Mouse (Mus musculus): ENCODE data around the gene Myoz2. TPM values are rescaled to one million over a fixed set of nuclear protein-coding genes. Genes with fewer than 3 reads are reported as not detected.

Gene Myoz2
- polyA plus RNA-seq (2012; rRNA removed), result 1.5 and 13.5 TPM in 2 replicates

DNA sequence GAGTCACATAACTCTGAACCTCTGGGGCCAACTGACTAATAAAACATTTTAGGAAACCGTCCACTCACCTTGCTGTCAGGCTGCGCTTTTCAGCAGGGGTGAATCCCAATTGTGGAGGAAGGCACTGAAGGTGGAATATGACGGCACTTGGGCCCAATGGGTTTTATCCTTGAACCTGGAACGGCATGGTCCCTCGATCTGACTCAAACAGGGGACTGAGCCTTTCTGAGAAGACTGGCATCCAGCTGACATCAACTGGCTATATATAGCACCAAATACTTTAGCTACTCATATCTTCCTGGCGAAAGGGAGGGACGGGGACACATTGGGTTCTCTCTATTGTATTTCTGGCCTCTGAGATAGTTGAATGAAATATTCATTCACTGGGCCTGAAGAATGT, at the start of gene Myoz2:
Gene Myoz2 (minus strand): TSS at position 264 of the 400 bp plus-strand sequence.
- no peaks in the 10 kb centered on the region for H3K36me3 ChIP-seq (ENCODE audit: control insufficient read depth, insufficient read depth, low read length)
- no peak within 1 kb of the TSS for H3K27ac ChIP-seq (ENCODE audit: control insufficient read depth, insufficient read depth, low read length)
- H3K27me3 ChIP-seq (ENCODE audit: control insufficient read depth, insufficient read depth, low read length), result no peaks in the 10 kb centered on the region
- no peak for DNase-seq
- H3K4me3 ChIP-seq (ENCODE audit: control insufficient read depth, insufficient read depth, low read length), result no peak within 1 kb of the TSS
- WGBS, result 95% methylated on average over 7 of the region's 7 CpGs
- TF ChIP-seq CTCF (IDR thresholded peaks at IDR 0.05; ENCODE audit: borderline replicate concordance, control insufficient read depth, extremely low read depth, insufficient read depth, low read length, poor library complexity) (no peak), POLR2A (IDR thresholded peaks at IDR 0.05; ENCODE audit: control insufficient read depth, extremely low read depth, insufficient read depth, low read length, poor library complexity) (no peak)
- no peaks in the 10 kb centered on the region for H3K4me1 ChIP-seq (replicated peaks; ENCODE audit: control insufficient read depth, insufficient read depth, low read length)

DNA sequence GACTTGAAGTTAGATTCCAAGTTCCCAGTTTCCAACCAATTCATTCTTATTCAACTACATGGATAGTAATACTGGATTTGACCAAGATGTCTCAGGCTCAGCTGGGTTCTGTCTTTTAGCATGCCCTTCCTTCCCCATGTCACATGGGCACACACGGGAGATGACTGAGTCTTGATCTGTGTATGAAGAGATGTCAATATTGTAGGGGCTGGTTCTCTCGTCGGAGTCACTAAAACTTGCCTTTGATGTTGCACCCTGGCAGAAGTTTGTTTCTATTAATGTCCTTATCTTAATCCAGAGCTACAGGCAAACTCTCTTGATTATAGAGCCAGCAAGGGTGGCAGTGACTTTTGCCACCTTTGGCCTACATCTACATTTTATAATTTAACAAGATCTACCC, 46.9 kb upstream of the Myoz2 start:
- no peak for DNase-seq
- no peaks in the 10 kb centered on the region for H3K4me1 ChIP-seq (replicated peaks; ENCODE audit: control insufficient read depth, insufficient read depth, low read length)
- H3K27me3 ChIP-seq (ENCODE audit: control insufficient read depth, insufficient read depth, low read length), result no peaks in the 10 kb centered on the region
- H3K4me3 ChIP-seq (ENCODE audit: control insufficient read depth, insufficient read depth, low read length), result no peak overlapping the region
- H3K36me3 ChIP-seq (ENCODE audit: control insufficient read depth, insufficient read depth, low read length), result no peaks in the 10 kb centered on the region
- no peak overlapping the region for H3K27ac ChIP-seq (ENCODE audit: control insufficient read depth, insufficient read depth, low read length)
- 86% methylated on average over 3 of the region's 3 CpGs for WGBS
- TF ChIP-seq POLR2A (IDR thresholded peaks at IDR 0.05; ENCODE audit: control insufficient read depth, extremely low read depth, insufficient read depth, low read length, poor library complexity) (no peak), CTCF (IDR thresholded peaks at IDR 0.05; ENCODE audit: borderline replicate concordance, control insufficient read depth, extremely low read depth, insufficient read depth, low read length, poor library complexity) (no peak)

DNA sequence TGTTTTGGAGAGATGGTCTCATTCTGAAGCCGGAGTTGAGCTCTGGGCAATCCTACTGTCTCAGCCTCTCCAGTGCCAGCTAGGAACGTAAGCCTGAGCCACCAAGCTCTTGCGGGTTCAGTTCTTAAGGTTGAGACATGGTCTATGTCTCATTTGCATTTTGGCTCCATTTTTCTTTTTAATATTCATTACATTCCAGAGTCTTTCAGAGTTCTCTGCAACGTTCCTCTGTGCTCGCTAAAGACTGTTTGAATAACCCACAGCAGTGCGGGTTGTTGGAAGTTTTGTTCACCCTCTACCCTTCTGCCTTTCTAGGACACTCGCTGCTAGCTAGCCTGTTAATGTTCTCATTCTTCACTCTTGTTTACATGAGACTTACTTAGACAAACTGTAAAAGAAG, 46.1 kb upstream of the Myoz2 start:
- no peaks in the 10 kb centered on the region for H3K36me3 ChIP-seq (ENCODE audit: control insufficient read depth, insufficient read depth, low read length)
- 93% methylated on average over 7 of the region's 7 CpGs for WGBS
- TF ChIP-seq CTCF (IDR thresholded peaks at IDR 0.05; ENCODE audit: borderline replicate concordance, control insufficient read depth, extremely low read depth, insufficient read depth, low read length, poor library complexity) (no peak), POLR2A (IDR thresholded peaks at IDR 0.05; ENCODE audit: control insufficient read depth, extremely low read depth, insufficient read depth, low read length, poor library complexity) (no peak)
- no peak overlapping the region for H3K4me3 ChIP-seq (ENCODE audit: control insufficient read depth, insufficient read depth, low read length)
- DNase-seq, result no peak
- H3K27ac ChIP-seq (ENCODE audit: control insufficient read depth, insufficient read depth, low read length), result no peak overlapping the region
- no peaks in the 10 kb centered on the region for H3K27me3 ChIP-seq (ENCODE audit: control insufficient read depth, insufficient read depth, low read length)
- H3K4me1 ChIP-seq (replicated peaks; ENCODE audit: control insufficient read depth, insufficient read depth, low read length), result no peaks in the 10 kb centered on the region

DNA sequence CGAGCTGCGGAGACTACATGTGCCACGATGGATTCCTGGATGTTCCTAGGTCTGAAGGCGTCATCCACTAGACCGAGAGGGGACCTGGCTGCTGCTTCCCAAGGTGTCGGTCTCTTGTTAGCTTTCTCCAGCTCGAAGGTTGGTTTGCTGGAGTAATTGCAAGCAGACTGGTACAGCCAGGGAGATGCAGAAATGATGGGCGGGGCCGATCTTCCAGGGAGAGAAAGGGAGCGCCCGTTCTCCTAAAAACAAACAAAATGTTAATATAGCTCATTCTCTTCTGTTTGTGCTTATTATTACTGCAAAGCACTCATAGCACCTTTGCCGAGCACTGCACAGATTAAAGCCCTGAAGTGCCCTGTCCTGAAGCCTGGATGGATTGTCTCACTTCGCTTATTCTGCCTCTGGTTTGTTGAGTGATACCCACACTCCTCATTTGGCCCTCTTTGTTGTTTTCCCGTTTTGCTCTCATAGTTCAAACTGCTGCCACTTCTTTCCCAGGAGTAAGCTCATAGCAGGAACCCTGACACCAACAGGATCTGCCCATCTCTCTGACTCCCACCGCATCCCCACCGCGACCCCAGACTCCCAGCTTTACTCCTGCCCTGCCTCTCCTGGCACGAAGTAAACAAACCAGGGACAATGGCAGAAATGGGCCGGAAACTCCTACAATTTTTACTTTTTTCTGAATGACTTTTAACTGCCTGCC, 45.4 kb upstream of the Myoz2 start:
- TF ChIP-seq CTCF (IDR thresholded peaks at IDR 0.05; ENCODE audit: borderline replicate concordance, control insufficient read depth, extremely low read depth, insufficient read depth, low read length, poor library complexity) (no peak), POLR2A (IDR thresholded peaks at IDR 0.05; ENCODE audit: control insufficient read depth, extremely low read depth, insufficient read depth, low read length, poor library complexity) (no peak)
- Histone ChIP-seq H3K27me3 (ENCODE audit: control insufficient read depth, insufficient read depth, low read length) (no peaks in the 10 kb centered on the region), H3K36me3 (ENCODE audit: control insufficient read depth, insufficient read depth, low read length) (no peaks in the 10 kb centered on the region), H3K4me3 (ENCODE audit: control insufficient read depth, insufficient read depth, low read length) (no peak overlapping the region), H3K27ac (ENCODE audit: control insufficient read depth, insufficient read depth, low read length) (no peak overlapping the region; the same call in 1 of the 2 replicates), H3K4me1 (replicated peaks; ENCODE audit: control insufficient read depth, insufficient read depth, low read length) (no peaks in the 10 kb centered on the region)
- no peak for DNase-seq
- 92% methylated on average over 19 of the region's 19 CpGs for WGBS

DNA sequence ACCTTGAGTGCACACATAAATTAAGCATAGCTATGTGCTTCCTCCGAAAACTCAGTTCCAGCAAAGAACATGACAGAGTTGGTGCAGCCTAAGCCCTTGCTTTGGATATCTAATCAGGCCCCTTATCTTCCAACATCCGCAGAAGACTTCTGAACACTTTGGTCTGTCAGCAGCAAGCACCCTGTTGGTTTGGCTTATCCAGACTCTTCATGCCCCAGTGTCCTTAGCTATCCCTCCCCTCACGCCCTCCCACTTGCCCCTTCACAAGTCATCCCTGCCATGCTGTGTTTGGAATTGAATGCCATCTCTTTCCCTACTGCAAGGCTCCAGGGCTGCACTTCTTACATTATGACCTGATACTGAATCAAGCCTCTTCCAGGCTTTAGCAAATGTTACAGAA, 40.9 kb upstream of the Myoz2 start:
- H3K4me1 ChIP-seq (replicated peaks; ENCODE audit: control insufficient read depth, insufficient read depth, low read length), result no peaks in the 10 kb centered on the region
- no peak overlapping the region for H3K4me3 ChIP-seq (ENCODE audit: control insufficient read depth, insufficient read depth, low read length)
- TF ChIP-seq POLR2A (IDR thresholded peaks at IDR 0.05; ENCODE audit: control insufficient read depth, extremely low read depth, insufficient read depth, low read length, poor library complexity), result no peak
- TF ChIP-seq CTCF (IDR thresholded peaks at IDR 0.05; ENCODE audit: borderline replicate concordance, control insufficient read depth, extremely low read depth, insufficient read depth, low read length, poor library complexity), result no peak
- H3K27me3 ChIP-seq (ENCODE audit: control insufficient read depth, insufficient read depth, low read length), result no peaks in the 10 kb centered on the region
- no peaks in the 10 kb centered on the region for H3K36me3 ChIP-seq (ENCODE audit: control insufficient read depth, insufficient read depth, low read length)
- H3K27ac ChIP-seq (ENCODE audit: control insufficient read depth, insufficient read depth, low read length), result no peak overlapping the region
- WGBS, result 98% methylated on average over 3 of the region's 3 CpGs
- DNase-seq, result no peak

DNA sequence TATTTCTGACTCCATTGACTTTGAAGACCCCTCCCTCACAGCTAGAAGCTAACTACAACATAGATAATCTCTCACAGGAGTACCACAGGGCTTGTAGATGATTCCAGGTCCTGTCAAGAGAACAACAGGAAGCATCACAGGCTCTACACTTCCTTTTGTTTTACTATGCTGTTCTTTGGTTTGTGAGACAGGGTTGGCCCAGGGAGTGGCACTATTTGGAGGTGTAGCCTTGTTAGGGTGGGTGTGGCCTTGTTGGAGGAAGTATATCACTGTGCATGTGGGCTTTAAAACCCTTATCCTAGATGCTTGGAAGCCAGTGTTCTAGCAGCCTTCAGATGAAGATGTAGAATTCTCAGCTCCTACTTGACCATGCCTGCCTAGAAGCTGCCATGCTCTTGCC, 40.2 kb upstream of the Myoz2 start:
- Histone ChIP-seq H3K27ac (ENCODE audit: control insufficient read depth, insufficient read depth, low read length) (no peak overlapping the region), H3K36me3 (ENCODE audit: control insufficient read depth, insufficient read depth, low read length) (no peaks in the 10 kb centered on the region), H3K4me3 (ENCODE audit: control insufficient read depth, insufficient read depth, low read length) (no peak overlapping the region), H3K27me3 (ENCODE audit: control insufficient read depth, insufficient read depth, low read length) (no peaks in the 10 kb centered on the region), H3K4me1 (replicated peaks; ENCODE audit: control insufficient read depth, insufficient read depth, low read length) (no peaks in the 10 kb centered on the region)
- no peak for DNase-seq
- no peak for TF ChIP-seq POLR2A (IDR thresholded peaks at IDR 0.05; ENCODE audit: control insufficient read depth, extremely low read depth, insufficient read depth, low read length, poor library complexity)
- TF ChIP-seq CTCF (IDR thresholded peaks at IDR 0.05; ENCODE audit: borderline replicate concordance, control insufficient read depth, extremely low read depth, insufficient read depth, low read length, poor library complexity), result no peak

DNA sequence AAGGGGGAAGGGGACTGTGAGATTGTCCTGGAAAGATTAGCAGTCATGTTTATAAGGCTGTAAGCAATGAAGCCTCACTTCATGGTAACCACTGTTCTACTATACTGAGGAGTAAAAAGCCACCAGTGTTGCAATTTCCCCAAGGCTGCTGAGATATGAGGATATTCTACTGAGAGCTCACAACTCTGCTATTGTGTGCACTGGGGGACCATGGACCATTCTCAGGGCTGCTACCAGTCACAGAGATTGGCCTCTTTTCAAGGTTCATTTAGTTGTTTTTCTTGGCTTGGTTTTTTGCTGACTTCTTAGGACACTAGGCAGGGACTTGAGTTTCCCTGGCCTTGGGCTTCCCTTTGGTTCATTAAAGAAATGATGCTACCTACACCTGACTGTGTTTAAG, 38.5 kb upstream of the Myoz2 start:
- H3K27ac ChIP-seq (ENCODE audit: control insufficient read depth, insufficient read depth, low read length), result no peak overlapping the region
- no peak for TF ChIP-seq POLR2A (IDR thresholded peaks at IDR 0.05; ENCODE audit: control insufficient read depth, extremely low read depth, insufficient read depth, low read length, poor library complexity)
- no peak for TF ChIP-seq CTCF (IDR thresholded peaks at IDR 0.05; ENCODE audit: borderline replicate concordance, control insufficient read depth, extremely low read depth, insufficient read depth, low read length, poor library complexity)
- H3K4me3 ChIP-seq (ENCODE audit: control insufficient read depth, insufficient read depth, low read length), result no peak overlapping the region
- H3K27me3 ChIP-seq (ENCODE audit: control insufficient read depth, insufficient read depth, low read length), result no peaks in the 10 kb centered on the region
- H3K4me1 ChIP-seq (replicated peaks; ENCODE audit: control insufficient read depth, insufficient read depth, low read length), result no peaks in the 10 kb centered on the region
- H3K36me3 ChIP-seq (ENCODE audit: control insufficient read depth, insufficient read depth, low read length), result no peaks in the 10 kb centered on the region
- DNase-seq, result no peak
